Mouse (Mus musculus) CD8-positive naive resting alpha-beta T cell, adult 2 months (primary cell): ENCODE results near the gene 2700049A03Rik.

ENCODE experiments used
- DNase-seq, 2 experiments: peaks; one replicate each; pipeline ENCODE4 v3.0.0; 2022; ENCODE audit warnings: low read depth in 2 of 2, low spot score in 2 of 2

The 2700049A03Rik gene

GRCm38 (mm10) chr12:71169911-71170310 lies 33.3 kb downstream of the 2700049A03Rik start:
- DNase-seq: no peak

- DNase-seq: no peak
These were observed 47.1 kb downstream of the 2700049A03Rik start for GRCm38 (mm10) chr12:71183736-71184135.

DNA sequence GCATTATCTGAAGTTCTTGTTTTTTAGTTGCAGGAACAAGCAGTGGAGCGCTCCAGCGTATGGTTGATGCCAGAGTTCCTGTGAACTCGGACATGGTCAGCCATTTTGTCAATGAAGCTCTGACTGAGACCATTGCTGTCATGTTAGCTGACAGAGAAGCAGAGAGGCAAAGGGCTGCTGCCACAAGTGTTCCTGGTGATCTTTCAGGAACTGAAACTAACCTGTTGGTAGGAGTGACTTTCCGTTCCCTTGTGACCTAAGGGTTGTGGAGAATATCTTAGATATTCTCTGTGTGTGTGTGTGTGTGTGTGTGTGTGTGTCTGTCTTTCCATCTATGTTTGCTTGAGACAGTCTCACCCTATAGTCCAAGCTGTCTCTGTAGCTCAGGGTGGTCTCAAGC lies 47.7 kb downstream of the 2700049A03Rik start:
- DNase-seq: no peak

DNA sequence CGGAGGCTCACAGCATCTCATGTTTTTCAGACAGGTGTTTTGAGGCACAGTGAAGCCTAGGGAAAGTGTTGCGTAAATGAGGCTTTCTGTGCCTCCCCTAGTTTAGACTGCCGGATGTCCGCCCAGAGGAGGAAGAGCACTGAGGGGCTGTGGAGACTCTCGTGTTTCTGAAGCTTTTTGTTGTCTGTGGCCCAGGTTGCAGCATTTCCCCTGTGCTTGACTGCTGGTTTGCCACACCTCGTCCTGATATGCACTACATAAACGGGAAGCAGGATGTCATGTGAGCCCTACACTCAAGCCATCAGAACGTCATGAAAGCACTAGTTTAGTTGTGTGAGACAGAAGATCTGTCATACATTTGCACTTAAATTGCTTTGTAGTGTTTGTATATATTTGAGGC lies 56.1 kb downstream of the 2700049A03Rik start:
- peak; percentile 44 to 52 for DNase-seq

DNA sequence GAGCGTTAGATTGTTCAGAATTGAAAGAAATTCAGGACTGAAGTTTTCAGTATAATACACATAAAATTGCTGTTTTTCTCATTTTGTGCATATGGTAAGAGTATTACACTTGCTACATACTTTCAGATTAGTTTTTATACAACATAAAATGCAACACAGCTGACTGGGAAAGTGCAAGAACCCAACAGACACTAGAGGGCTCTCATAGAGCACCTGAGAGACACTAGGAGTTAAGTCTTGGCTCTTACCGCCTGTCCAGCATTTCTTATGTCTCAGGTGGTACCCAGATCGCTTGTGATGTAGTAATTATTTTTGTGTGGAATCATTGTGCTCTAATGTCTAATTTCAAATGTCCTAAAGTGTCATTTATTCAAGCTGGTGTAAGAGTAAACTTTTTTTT lies 61.0 kb downstream of the 2700049A03Rik start:
- DNase-seq: no peak

GRCm38 (mm10) chr12:71201753-71202152 lies 65.1 kb downstream of the 2700049A03Rik start:
- no peak for DNase-seq

DNA sequence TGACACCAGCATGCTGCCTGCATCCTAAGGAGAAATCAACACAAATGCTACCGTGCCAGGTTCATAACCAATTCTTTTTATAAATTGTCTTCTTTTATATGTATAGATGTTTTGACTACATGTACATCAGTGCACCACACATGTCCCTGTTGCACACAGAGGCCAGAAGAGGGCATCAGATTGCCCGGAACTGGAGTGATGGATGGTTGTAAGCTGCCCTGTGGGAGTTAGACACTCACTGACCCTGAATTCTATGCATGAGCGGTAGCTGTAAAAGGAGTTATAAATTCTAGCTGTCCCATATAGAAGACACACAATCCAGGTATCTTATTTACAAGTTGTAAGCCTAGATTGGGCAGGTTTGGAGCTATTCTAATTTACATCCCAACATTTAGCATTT lies 67.7 kb downstream of the 2700049A03Rik start:
- DNase-seq: no peak

GRCm38 (mm10) chr12:71217191-71217590 lies 80.5 kb downstream of the 2700049A03Rik start:
- DNase-seq: no peak

- DNase-seq: no peak
These were observed 81.3 kb downstream of the 2700049A03Rik start for GRCm38 (mm10) chr12:71217866-71218522.

- DNase-seq: no peak
These were observed 86.1 kb downstream of the 2700049A03Rik start for GRCm38 (mm10) chr12:71222761-71223160.

- no peak for DNase-seq
These were observed 91.1 kb downstream of the 2700049A03Rik start for GRCm38 (mm10) chr12:71227769-71228168.

- DNase-seq: no peak
These were observed 92.4 kb downstream of the 2700049A03Rik start for GRCm38 (mm10) chr12:71228925-71229649.

- DNase-seq: no peak
These were observed 94.9 kb downstream of the 2700049A03Rik start for GRCm38 (mm10) chr12:71231561-71231960.

- DNase-seq: no peak
These were observed 96.8 kb downstream of the 2700049A03Rik start for GRCm38 (mm10) chr12:71233426-71233825.

- no peak for DNase-seq
These were observed 100.4 kb downstream of the 2700049A03Rik start for GRCm38 (mm10) chr12:71237074-71237473.

DNA sequence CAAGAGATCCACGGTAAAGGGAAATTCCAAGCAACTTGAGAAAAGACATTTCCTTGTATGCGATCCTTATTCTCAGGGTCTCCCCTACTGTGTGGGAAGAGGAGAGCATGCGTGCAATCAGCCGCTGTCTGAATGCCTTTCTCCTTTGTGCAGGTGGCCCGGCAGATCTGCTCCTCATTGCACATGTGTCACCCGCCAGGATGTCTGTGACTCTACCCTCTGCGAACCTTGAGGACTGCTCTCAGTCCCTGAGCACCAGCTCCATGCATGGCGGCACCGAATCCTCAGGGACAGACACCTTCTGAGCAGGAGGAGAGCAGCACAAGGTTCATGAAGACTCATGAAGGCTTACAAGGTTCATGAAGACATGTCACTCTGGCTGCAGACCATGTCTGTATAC lies 106.1 kb downstream of the 2700049A03Rik start:
- no peak for DNase-seq

- no peak for DNase-seq
These were observed 108.2 kb downstream of the 2700049A03Rik start for GRCm38 (mm10) chr12:71244766-71245390.

- DNase-seq: no peak
These were observed 110.5 kb downstream of the 2700049A03Rik start for GRCm38 (mm10) chr12:71247191-71247590.

DNA sequence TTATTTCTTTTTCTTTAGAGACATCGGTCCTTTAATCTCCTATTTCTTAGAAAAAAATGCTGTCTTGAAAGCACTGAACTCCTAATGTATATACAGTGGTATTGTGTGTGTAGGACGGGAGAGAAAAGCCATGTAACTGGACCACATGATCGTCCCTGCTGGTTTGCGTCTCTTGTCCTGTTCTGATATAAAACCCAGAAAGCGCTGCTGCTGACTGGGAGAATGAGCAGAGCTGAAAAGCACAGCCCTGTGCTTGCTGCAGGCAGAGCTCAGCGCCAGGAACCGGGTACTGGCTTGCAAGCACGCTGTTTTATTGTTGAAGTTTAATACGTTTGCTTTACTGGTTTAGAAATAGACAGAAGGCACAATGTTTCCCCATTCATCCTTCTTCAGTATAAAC lies 112.7 kb downstream of the 2700049A03Rik start:
- no peak for DNase-seq

DNA sequence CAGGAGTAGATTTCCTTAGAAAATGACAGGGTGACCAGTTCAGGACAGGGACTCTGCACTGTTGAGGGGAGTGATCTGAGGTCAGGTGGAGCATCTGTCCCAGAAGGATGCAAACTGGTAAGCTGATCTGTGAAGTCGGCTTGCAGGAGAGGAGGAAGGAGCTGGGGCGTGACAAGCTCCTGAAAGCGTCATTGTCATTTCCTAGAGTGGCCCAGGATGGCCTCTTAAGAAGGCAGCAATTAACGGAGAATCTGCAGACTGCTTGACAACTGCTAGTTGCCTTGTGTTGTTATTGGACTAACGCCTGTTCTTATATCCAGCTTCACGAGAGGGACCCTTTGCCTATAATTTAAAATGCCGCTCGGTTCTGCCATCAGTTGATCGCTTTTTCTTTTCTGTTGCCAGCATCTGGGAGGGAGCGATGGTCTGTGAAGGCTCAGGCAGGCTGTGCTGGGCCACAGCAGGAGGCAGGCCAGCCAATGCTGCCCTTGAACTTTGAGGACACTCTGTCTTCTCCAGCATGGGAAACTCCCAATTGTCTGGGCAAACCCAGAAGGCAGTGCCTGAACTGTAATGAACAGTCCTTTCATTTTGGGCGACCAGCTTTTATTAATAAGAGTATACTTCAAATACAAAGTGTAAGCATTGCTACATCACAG lies 116.0 kb downstream of the 2700049A03Rik start:
- DNase-seq: no peak

GRCm38 (mm10) chr12:71254779-71255178 lies 118.1 kb downstream of the 2700049A03Rik start:
- DNase-seq: no peak
